Comparison of ENCODE assay signal across 8 mouse cellular contexts in the genomic region with DNA sequence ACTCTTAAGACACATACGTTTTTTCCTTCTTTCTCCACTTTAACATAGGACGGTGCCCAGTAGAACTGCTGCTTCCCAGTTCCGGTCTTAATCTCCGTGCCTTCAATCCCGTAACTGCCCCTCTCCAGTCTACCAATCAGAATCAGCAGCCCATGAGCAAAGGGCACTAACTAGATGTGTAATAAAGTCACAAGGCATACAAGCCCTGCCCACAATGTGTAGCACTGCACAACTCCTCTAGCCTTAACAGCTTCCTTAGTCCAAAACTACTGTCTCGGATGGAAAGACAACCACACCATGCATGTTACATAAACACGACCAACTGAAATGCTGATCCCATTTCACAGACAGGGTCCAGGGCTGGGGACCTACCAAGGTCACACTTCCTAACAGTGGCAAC. TPM values are rescaled to one million over a fixed set of nuclear protein-coding genes. Genes with fewer than 3 reads are reported as not detected.
DNase-seq lines count a peak whose midpoint lies in the region; ATAC-seq and TF ChIP-seq lines count a peak whose summit lies in the region.

No protein-coding gene starts in this region.

- peak overlapping the region; percentile 86 for H3K4me2 ChIP-seq in forebrain, embryonic 14.5 days (ENCODE audit: low read length)
- H3K4me2 ChIP-seq in midbrain, embryonic 13.5 days (replicated peaks) = peak overlapping the region; percentile 91

- no peak for TF ChIP-seq CTCF in E14TG2a.4 (conservative IDR thresholded peaks at IDR 0.05; ENCODE audit: low read length)

- peak; percentile 26 for DNase-seq in adrenal gland, postnatal 10 days
- no peak for DNase-seq in adrenal gland, postnatal 25 days
- DNase-seq in forebrain, embryonic 14.5 days (ENCODE audit: low spot score) = no peak
- DNase-seq in kidney, postnatal 25 days = peak; percentile 52 to 77
- no peak for DNase-seq in embryo, embryonic 9.5 days (ENCODE audit: extremely low spot score)
- no peak for DNase-seq in urinary bladder, postnatal 25 days (ENCODE audit: low spot score)

- ATAC-seq in forebrain, embryonic 14.5 days = no peak
- no peak for ATAC-seq in midbrain, embryonic 13.5 days

- peak overlapping the region; percentile 84 for H3K9ac ChIP-seq in forebrain, embryonic 14.5 days (ENCODE audit: low read length)
- peak overlapping the region; percentile 88 for H3K9ac ChIP-seq in midbrain, embryonic 13.5 days (replicated peaks)

- peak overlapping the region; percentile 71 for H3K27ac ChIP-seq in forebrain, embryonic 14.5 days (ENCODE audit: low read depth, low read length)
- peak overlapping the region; percentile 88 for H3K27ac ChIP-seq in midbrain, embryonic 13.5 days

- peaks cover 65% of the 10 kb centered on the region for H3K36me3 ChIP-seq in E14TG2a.4 (ENCODE audit: insufficient read depth, low read length)
- H3K36me3 ChIP-seq in forebrain, embryonic 14.5 days (ENCODE audit: control insufficient read depth, insufficient read depth, low read length) = peaks cover 26% of the 10 kb centered on the region
- peaks cover 5% of the 10 kb centered on the region for H3K36me3 ChIP-seq in midbrain, embryonic 13.5 days

- no peaks in the 10 kb centered on the region for H3K9me3 ChIP-seq in E14TG2a.4 (ENCODE audit: low read length)
- H3K9me3 ChIP-seq in forebrain, embryonic 14.5 days (replicated peaks; ENCODE audit: control insufficient read depth, low read length) = no peaks in the 10 kb centered on the region
- H3K9me3 ChIP-seq in midbrain, embryonic 13.5 days = no peaks in the 10 kb centered on the region

- WGBS in forebrain, embryonic 14.5 days = 69% methylated on average over 7 of the region's 7 CpGs
- 70% methylated on average over 7 of the region's 7 CpGs for WGBS in midbrain, embryonic 13.5 days

- peak overlapping the region; percentile 98 for H3K4me3 ChIP-seq in E14TG2a.4 (replicated peaks; ENCODE audit: low read length)
- peak overlapping the region; percentile 81 for H3K4me3 ChIP-seq in forebrain, embryonic 14.5 days (ENCODE audit: low read depth, low read length)
- peak overlapping the region; percentile 89 for H3K4me3 ChIP-seq in midbrain, embryonic 13.5 days (replicated peaks)

- H3K4me1 ChIP-seq in E14TG2a.4 (replicated peaks; ENCODE audit: low read depth, low read length) = peaks cover 66% of the 10 kb centered on the region
- peaks cover 10% of the 10 kb centered on the region for H3K4me1 ChIP-seq in forebrain, embryonic 14.5 days (ENCODE audit: control insufficient read depth, insufficient read depth, low read length)
- peaks cover 27% of the 10 kb centered on the region for H3K4me1 ChIP-seq in midbrain, embryonic 13.5 days (replicated peaks)

- no peaks in the 10 kb centered on the region for H3K27me3 ChIP-seq in E14TG2a.4 (ENCODE audit: insufficient read depth, low read length)
- no peaks in the 10 kb centered on the region for H3K27me3 ChIP-seq in forebrain, embryonic 14.5 days (replicated peaks; ENCODE audit: control insufficient read depth, insufficient read depth, low read length)
- H3K27me3 ChIP-seq in midbrain, embryonic 13.5 days = no peaks in the 10 kb centered on the region

RNA-seq across cellular contexts. Expression of a gene that starts 1.7 kb away (rescaled TPM):
- 10 to 100 TPM; 34.9 to 46.5 TPM for total RNA-seq in adrenal gland, postnatal 10 days (2021)
- total RNA-seq in adrenal gland, postnatal 25 days (2021) = 47.8 and 54.6 TPM in 2 replicates
- 20.9 and 21.2 TPM in 2 replicates for polyA plus RNA-seq in forebrain, embryonic 14.5 days (2014; fragmentation: Nextera tagmentation; extraction: Ambion mirVana)
- polyA plus RNA-seq in midbrain, embryonic 13.5 days (2015; fragmentation: Nextera tagmentation; extraction: Ambion mirVana) = 20.9 and 23.0 TPM in 2 replicates

RNA-seq across cellular contexts. Expression of a gene that starts 2.0 kb away (rescaled TPM):
- total RNA-seq in adrenal gland, postnatal 10 days (2021) = 10 to 100 TPM; 23.3 to 27.0 TPM
- 32.9 and 33.2 TPM in 2 replicates for total RNA-seq in adrenal gland, postnatal 25 days (2021)
- 33.4 and 38.7 TPM in 2 replicates for polyA plus RNA-seq in forebrain, embryonic 14.5 days (2014; fragmentation: Nextera tagmentation; extraction: Ambion mirVana)
- 35.0 and 36.7 TPM in 2 replicates for polyA plus RNA-seq in midbrain, embryonic 13.5 days (2015; fragmentation: Nextera tagmentation; extraction: Ambion mirVana)

RNA-seq across cellular contexts. Expression of a gene that starts 11.5 kb away (rescaled TPM):
- 100 to 1,000 TPM; 482 to 529 TPM for total RNA-seq in adrenal gland, postnatal 10 days (2021)
- 177 and 194 TPM in 2 replicates for total RNA-seq in adrenal gland, postnatal 25 days (2021)
- polyA plus RNA-seq in forebrain, embryonic 14.5 days (2014; fragmentation: Nextera tagmentation; extraction: Ambion mirVana) = 295 and 325 TPM in 2 replicates
- polyA plus RNA-seq in midbrain, embryonic 13.5 days (2015; fragmentation: Nextera tagmentation; extraction: Ambion mirVana) = 280 and 282 TPM in 2 replicates

RNA-seq across cellular contexts. Expression of a gene that starts 28.1 kb away (rescaled TPM):
- 10 to 100 TPM; 17.5 to 20.9 TPM for total RNA-seq in adrenal gland, postnatal 10 days (2021)
- 24.4 and 34.1 TPM in 2 replicates for total RNA-seq in adrenal gland, postnatal 25 days (2021)
- 1.9 TPM in 2 replicates for polyA plus RNA-seq in forebrain, embryonic 14.5 days (2014; fragmentation: Nextera tagmentation; extraction: Ambion mirVana)
- polyA plus RNA-seq in midbrain, embryonic 13.5 days (2015; fragmentation: Nextera tagmentation; extraction: Ambion mirVana) = 3.0 and 3.1 TPM in 2 replicates

Comparison
In these comparisons a context has a peak if more than half of its experiments do, and no peak if none do; other contexts are left out.
1. DNase-seq: peak in adrenal gland, postnatal 10 days (single experiment) and kidney, postnatal 25 days (2 of 2); none in adrenal gland, postnatal 25 days (single experiment), forebrain, embryonic 14.5 days (single experiment), embryo, embryonic 9.5 days (single experiment) and urinary bladder, postnatal 25 days (single experiment).
2. Peak in every context shown above with its lines, with median percentiles within 50 percentile points of each other: H3K4me3 ChIP-seq.